Mouse (Mus musculus): ENCODE results near the gene Dapk2.

DNA sequence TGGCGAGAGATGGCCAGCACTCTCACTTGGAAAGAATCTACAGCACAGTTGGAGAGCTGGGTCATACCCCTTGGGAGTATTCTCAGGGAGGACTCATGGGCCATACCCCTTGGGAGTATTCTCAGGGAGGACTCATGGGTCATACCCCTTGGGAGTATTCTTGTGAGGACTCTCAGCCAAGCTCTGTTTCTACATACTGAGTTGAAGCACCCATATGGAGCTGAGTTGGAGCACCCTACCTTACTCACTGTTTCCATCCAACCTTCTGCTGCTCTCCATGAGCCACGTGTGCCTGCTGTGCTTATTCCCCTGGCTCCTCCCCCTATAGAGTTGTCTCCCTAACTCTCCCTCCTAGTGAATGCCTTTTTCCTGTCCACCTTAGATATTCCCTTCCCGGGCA, 148.4 kb downstream of the Dapk2 start:
- TF ChIP-seq TAL1 (conservative IDR thresholded peaks at IDR 0.05; ENCODE audit: low read depth, low read length), result no peak
- no peak for TF ChIP-seq POLR2AphosphoS5 (IDR thresholded peaks at IDR 0.05; ENCODE audit: insufficient replicate concordance, low read depth, low read length)
- TF ChIP-seq CTCF (IDR thresholded peaks at IDR 0.05; ENCODE audit: low read depth, low read length), result no peak
- TF ChIP-seq GATA1 (IDR thresholded peaks at IDR 0.05; ENCODE audit: borderline replicate concordance, low read length), result no peak
- no peak for TF ChIP-seq GATA2 (IDR thresholded peaks at IDR 0.05; ENCODE audit: borderline replicate concordance, low read depth, low read length)

Measured in G1E (cell line).